Mouse (Mus musculus): ENCODE measurements at regions not wholly inside any gene's neighbourhood (a gene's known extent, or its start where the extent isn't known, plus 50 kb on each side); places are given as distances from the start of the nearest gene placed in this dataset.

DNA sequence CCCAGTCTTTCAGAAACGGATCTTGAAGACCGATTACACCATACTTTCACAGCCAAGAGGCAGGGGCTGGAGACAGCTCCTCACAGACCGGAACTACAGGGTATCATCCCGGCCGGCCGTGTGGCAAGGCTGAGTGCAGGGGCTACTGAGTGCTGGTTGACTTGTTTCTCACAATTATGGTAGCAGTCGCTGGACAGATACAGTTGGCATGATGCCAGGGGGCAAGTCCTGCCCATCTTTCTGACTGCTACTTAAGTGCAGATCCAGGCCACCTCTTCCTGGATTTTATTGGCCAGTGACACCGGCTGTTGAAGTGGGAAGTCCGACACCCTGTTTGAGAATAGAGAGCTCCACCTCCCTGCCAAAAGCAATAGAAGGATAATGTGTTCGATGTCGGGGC, 63.2 kb upstream of the Foxk1 start:
- no peak for TF ChIP-seq CTCF (IDR thresholded peaks at IDR 0.05; ENCODE audit: low read depth)
- no peak for TF ChIP-seq EP300 (optimal IDR thresholded peaks at IDR 0.05)

All from stomach, postnatal 0 days (tissue).